Mouse (Mus musculus): Measurements from ENCODE around the gene Cmah. TPM values are rescaled to one million over a fixed set of nuclear protein-coding genes. Genes with fewer than 3 reads are reported as not detected.

Cmah gene
- polyA plus RNA-seq, 1 experiment from 2014 or later: 0.30 TPM

GRCm38 (mm10) chr13:24418024-24418423 is 90.8 kb downstream of the Cmah start:
- Histone ChIP-seq H3K27me3 (ENCODE audit: control insufficient read depth, insufficient read depth, low read length) (no peaks in the 10 kb centered on the region), H3K36me3 (ENCODE audit: control insufficient read depth, insufficient read depth, low read length) (no peaks in the 10 kb centered on the region), H3K27ac (replicated peaks in 1 of 2; ENCODE audit: control insufficient read depth in 1 of 2, insufficient read depth in 1 of 2, low read depth in 2 of 2, low read length in 2 of 2) (no peak overlapping the region), H3K9me3 (ENCODE audit: control insufficient read depth, low read length) (no peaks in the 10 kb centered on the region), H3K4me2 (ENCODE audit: low read length) (no peak overlapping the region), H3K4me1 (ENCODE audit: control insufficient read depth in 2 of 2, insufficient read depth in 2 of 2, low read length in 2 of 2) (peaks cover 0 to 2% of the 10 kb centered on the region in 2 experiments; a peak in 1 of 4 replicates), H3K9ac (ENCODE audit: low read length) (no peak overlapping the region), H3K4me3 (ENCODE audit: control insufficient read depth in 1 of 2, insufficient read depth in 1 of 2, low read depth in 1 of 2, low read length in 2 of 2) (no peak overlapping the region)
- 69% methylated on average over 1 of the region's 1 CpGs for WGBS
- no peak for ATAC-seq (ENCODE audit: insufficient number of reproducible peaks, insufficient read depth, low FRiP score, low read depth)

- H3K9ac ChIP-seq (ENCODE audit: low read length): no peak overlapping the region
- H3K9me3 ChIP-seq (ENCODE audit: control insufficient read depth, low read length): no peaks in the 10 kb centered on the region
- H3K4me1 ChIP-seq (ENCODE audit: control insufficient read depth in 2 of 2, insufficient read depth in 2 of 2, low read length in 2 of 2): peaks cover 0 to 2% of the 10 kb centered on the region in 2 experiments; a peak in 1 of 4 replicates
- ATAC-seq (ENCODE audit: insufficient number of reproducible peaks, insufficient read depth, low FRiP score, low read depth): no peak
- H3K27ac ChIP-seq (replicated peaks in 1 of 2; ENCODE audit: control insufficient read depth in 1 of 2, insufficient read depth in 1 of 2, low read depth in 2 of 2, low read length in 2 of 2): no peak overlapping the region
- H3K36me3 ChIP-seq (ENCODE audit: control insufficient read depth, insufficient read depth, low read length): no peaks in the 10 kb centered on the region
- no peaks in the 10 kb centered on the region for H3K27me3 ChIP-seq (ENCODE audit: control insufficient read depth, insufficient read depth, low read length)
- no peak overlapping the region for H3K4me3 ChIP-seq (ENCODE audit: control insufficient read depth in 1 of 2, insufficient read depth in 1 of 2, low read depth in 1 of 2, low read length in 2 of 2)
- no peak overlapping the region for H3K4me2 ChIP-seq (ENCODE audit: low read length)
- 56% methylated on average over 4 of the region's 4 CpGs for WGBS
Observed at GRCm38 (mm10) chr13:24418814-24419213, 91.6 kb downstream of the Cmah start.

GRCm38 (mm10) chr13:24419560-24420250 is 92.5 kb downstream of the Cmah start:
- Histone ChIP-seq H3K36me3 (ENCODE audit: control insufficient read depth, insufficient read depth, low read length) (no peaks in the 10 kb centered on the region), H3K4me2 (ENCODE audit: low read length) (no peak overlapping the region), H3K27me3 (ENCODE audit: control insufficient read depth, insufficient read depth, low read length) (no peaks in the 10 kb centered on the region), H3K4me3 (ENCODE audit: control insufficient read depth in 1 of 2, insufficient read depth in 1 of 2, low read depth in 1 of 2, low read length in 2 of 2) (no peak overlapping the region), H3K4me1 (ENCODE audit: control insufficient read depth in 2 of 2, insufficient read depth in 2 of 2, low read length in 2 of 2) (peaks cover 0 to 2% of the 10 kb centered on the region in 2 experiments; a peak in 1 of 4 replicates), H3K9me3 (ENCODE audit: control insufficient read depth, low read length) (no peaks in the 10 kb centered on the region), H3K27ac (replicated peaks in 1 of 2; ENCODE audit: control insufficient read depth in 1 of 2, insufficient read depth in 1 of 2, low read depth in 2 of 2, low read length in 2 of 2) (no peak overlapping the region), H3K9ac (ENCODE audit: low read length) (no peak overlapping the region)
- 54% methylated on average over 13 of the region's 13 CpGs for WGBS
- no peak for ATAC-seq (ENCODE audit: insufficient number of reproducible peaks, insufficient read depth, low FRiP score, low read depth)

GRCm38 (mm10) chr13:24421987-24422386 is 94.8 kb downstream of the Cmah start:
- no peak overlapping the region for H3K27ac ChIP-seq (replicated peaks in 1 of 2; ENCODE audit: control insufficient read depth in 1 of 2, insufficient read depth in 1 of 2, low read depth in 2 of 2, low read length in 2 of 2)
- 46% methylated on average over 3 of the region's 3 CpGs for WGBS

GRCm38 (mm10) chr13:24430215-24430614 is 103.0 kb downstream of the Cmah start:
- Histone ChIP-seq H3K27ac (replicated peaks in 1 of 2; ENCODE audit: control insufficient read depth in 1 of 2, insufficient read depth in 1 of 2, low read depth in 2 of 2, low read length in 2 of 2) (peak overlapping the region; percentile 4 to 48; a peak in 3 of 4 replicates), H3K4me3 (ENCODE audit: control insufficient read depth in 1 of 2, insufficient read depth in 1 of 2, low read depth in 1 of 2, low read length in 2 of 2) (no peak overlapping the region), H3K36me3 (ENCODE audit: control insufficient read depth, insufficient read depth, low read length) (no peaks in the 10 kb centered on the region), H3K9me3 (ENCODE audit: control insufficient read depth, low read length) (no peaks in the 10 kb centered on the region), H3K27me3 (ENCODE audit: control insufficient read depth, insufficient read depth, low read length) (no peaks in the 10 kb centered on the region), H3K4me2 (ENCODE audit: low read length) (no peak overlapping the region), H3K4me1 (ENCODE audit: control insufficient read depth in 2 of 2, insufficient read depth in 2 of 2, low read length in 2 of 2) (peaks cover 12 to 24% of the 10 kb centered on the region in 2 experiments), H3K9ac (ENCODE audit: low read length) (no peak overlapping the region)
- 20% methylated on average over 5 of the region's 5 CpGs for WGBS
- ATAC-seq (ENCODE audit: insufficient number of reproducible peaks, insufficient read depth, low FRiP score, low read depth): peak; percentile 47; the same call in 1 of the 2 replicates

More at GRCm38 (mm10) chr13:24421987-24422386, 94.8 kb downstream of the Cmah start:
- Histone ChIP-seq H3K4me2 (ENCODE audit: low read length) (no peak overlapping the region), H3K36me3 (ENCODE audit: control insufficient read depth, insufficient read depth, low read length) (no peaks in the 10 kb centered on the region), H3K9me3 (ENCODE audit: control insufficient read depth, low read length) (no peaks in the 10 kb centered on the region), H3K4me1 (ENCODE audit: control insufficient read depth in 2 of 2, insufficient read depth in 2 of 2, low read length in 2 of 2) (peaks cover under 1 to 6% of the 10 kb centered on the region in 2 experiments; a peak in 3 of 4 replicates), H3K4me3 (ENCODE audit: control insufficient read depth in 1 of 2, insufficient read depth in 1 of 2, low read depth in 1 of 2, low read length in 2 of 2) (no peak overlapping the region), H3K27me3 (ENCODE audit: control insufficient read depth, insufficient read depth, low read length) (no peaks in the 10 kb centered on the region), H3K9ac (ENCODE audit: low read length) (no peak overlapping the region)
- ATAC-seq (ENCODE audit: insufficient number of reproducible peaks, insufficient read depth, low FRiP score, low read depth): no peak

- no peak overlapping the region for H3K9ac ChIP-seq (ENCODE audit: low read length)
- H3K27ac ChIP-seq (replicated peaks in 1 of 2; ENCODE audit: control insufficient read depth in 1 of 2, insufficient read depth in 1 of 2, low read depth in 2 of 2, low read length in 2 of 2): no peak overlapping the region
- H3K4me3 ChIP-seq (ENCODE audit: control insufficient read depth in 1 of 2, insufficient read depth in 1 of 2, low read depth in 1 of 2, low read length in 2 of 2): no peak overlapping the region
- H3K9me3 ChIP-seq (ENCODE audit: control insufficient read depth, low read length): no peaks in the 10 kb centered on the region
- no peaks in the 10 kb centered on the region for H3K27me3 ChIP-seq (ENCODE audit: control insufficient read depth, insufficient read depth, low read length)
- H3K36me3 ChIP-seq (ENCODE audit: control insufficient read depth, insufficient read depth, low read length): no peaks in the 10 kb centered on the region
- peaks cover 12 to 21% of the 10 kb centered on the region in 2 experiments for H3K4me1 ChIP-seq (ENCODE audit: control insufficient read depth in 2 of 2, insufficient read depth in 2 of 2, low read length in 2 of 2)
- 62% methylated on average over 3 of the region's 3 CpGs for WGBS
- ATAC-seq (ENCODE audit: insufficient number of reproducible peaks, insufficient read depth, low FRiP score, low read depth): no peak
- H3K4me2 ChIP-seq (ENCODE audit: low read length): no peak overlapping the region
Observed at GRCm38 (mm10) chr13:24431593-24431992, 104.4 kb downstream of the Cmah start.

- H3K27me3 ChIP-seq (ENCODE audit: control insufficient read depth, insufficient read depth, low read length): no peaks in the 10 kb centered on the region
- no peaks in the 10 kb centered on the region for H3K9me3 ChIP-seq (ENCODE audit: control insufficient read depth, low read length)
- WGBS: 56% methylated on average over 6 of the region's 6 CpGs
Observed at GRCm38 (mm10) chr13:24442272-24442671, 115.1 kb downstream of the Cmah start.

More at GRCm38 (mm10) chr13:24442272-24442671, 115.1 kb downstream of the Cmah start:
- ATAC-seq (ENCODE audit: insufficient number of reproducible peaks, insufficient read depth, low FRiP score, low read depth): no peak
- Histone ChIP-seq H3K9ac (ENCODE audit: low read length) (no peak overlapping the region), H3K36me3 (ENCODE audit: control insufficient read depth, insufficient read depth, low read length) (no peaks in the 10 kb centered on the region), H3K4me2 (ENCODE audit: low read length) (no peak overlapping the region), H3K4me1 (ENCODE audit: control insufficient read depth in 2 of 2, insufficient read depth in 2 of 2, low read length in 2 of 2) (peaks cover 2 to 8% of the 10 kb centered on the region in 2 experiments; a peak in 2 of 4 replicates), H3K4me3 (ENCODE audit: control insufficient read depth in 1 of 2, insufficient read depth in 1 of 2, low read depth in 1 of 2, low read length in 2 of 2) (no peak overlapping the region), H3K27ac (replicated peaks in 1 of 2; ENCODE audit: control insufficient read depth in 1 of 2, insufficient read depth in 1 of 2, low read depth in 2 of 2, low read length in 2 of 2) (no peak overlapping the region)

Measured in heart, embryonic 14.5 days (tissue).